Mouse (Mus musculus) thymus, postnatal 0 days (tissue): ENCODE measurements around the gene Pard3b. TPM values are rescaled to one million over a fixed set of nuclear protein-coding genes. Genes with fewer than 3 reads are reported as not detected.

Experiments
- DNase-seq: peaks from one replicate; pipeline ENCODE4 v3.0.0-alpha.2; 2015; ENCODE audit warnings: low spot score
- polyA plus RNA-seq: library from polyadenylated mRNA; unstranded; fragments of >200 nt; fragmentation: Nextera tagmentation; extraction: Ambion mirVana; gene quantifications from 2 replicates; pipeline ENCODE4 v1.2.1, GENCODE M21; 2015

The Pard3b gene
- polyA plus RNA-seq, 1 experiment from 2014 or later = 3.7 TPM

DNA sequence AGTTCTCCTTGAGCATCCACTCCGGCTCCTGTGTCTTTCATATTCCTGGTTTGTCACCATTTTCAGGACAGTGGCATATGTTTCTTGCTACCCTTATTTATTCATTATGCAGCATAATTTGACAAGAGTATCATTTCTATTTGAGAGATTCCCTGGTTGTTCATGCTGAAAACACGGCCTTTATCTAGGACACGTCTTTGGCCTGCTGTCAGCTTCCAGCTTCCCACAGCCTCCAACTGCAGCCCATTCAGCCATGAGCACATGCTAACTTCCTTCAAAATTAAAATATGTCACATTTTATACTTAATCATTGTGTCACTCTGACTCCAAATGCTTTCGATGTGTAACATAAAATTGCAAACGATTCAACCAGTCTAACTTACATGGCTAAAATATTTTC lies 596.5 kb downstream of the Pard3b start:
- DNase-seq = no peak

DNA sequence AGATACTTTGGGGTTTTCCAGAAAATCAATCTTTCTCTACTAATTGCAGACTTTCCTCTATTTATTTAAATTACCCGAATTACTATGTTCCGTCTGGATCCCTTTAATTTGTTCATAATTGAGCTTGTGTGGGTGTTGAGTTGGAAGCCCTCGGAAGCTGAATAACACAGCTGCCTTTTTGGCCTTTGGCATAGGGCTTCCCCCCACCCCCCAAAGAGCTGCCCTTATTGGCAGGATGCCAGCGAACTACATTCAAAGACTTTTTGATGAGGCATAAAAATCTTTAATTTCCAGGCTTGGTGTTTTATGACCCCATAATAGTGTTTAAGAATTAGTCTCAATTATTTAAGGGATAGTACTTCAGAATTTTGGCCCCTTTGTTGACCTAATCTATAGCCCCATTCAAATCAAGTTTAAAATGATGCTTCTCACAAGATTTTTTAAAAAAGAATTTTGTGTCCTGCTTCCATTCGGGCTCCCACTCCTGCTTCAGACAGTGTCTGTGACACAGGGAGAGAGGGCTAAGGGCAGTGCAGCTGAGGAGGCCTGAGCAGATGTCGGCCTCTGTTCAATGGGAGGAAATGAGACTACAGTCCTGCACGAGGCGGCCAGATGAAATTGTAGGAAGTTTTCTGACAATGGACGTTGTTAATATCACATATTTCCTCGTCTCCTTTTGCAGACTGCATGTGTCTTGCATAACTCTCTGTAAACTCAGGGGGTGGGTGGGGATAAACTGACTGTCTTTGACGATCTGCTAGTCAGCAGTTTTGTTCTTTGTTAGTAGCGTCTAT lies 605.8 kb downstream of the Pard3b start:
- DNase-seq = no peak

DNA sequence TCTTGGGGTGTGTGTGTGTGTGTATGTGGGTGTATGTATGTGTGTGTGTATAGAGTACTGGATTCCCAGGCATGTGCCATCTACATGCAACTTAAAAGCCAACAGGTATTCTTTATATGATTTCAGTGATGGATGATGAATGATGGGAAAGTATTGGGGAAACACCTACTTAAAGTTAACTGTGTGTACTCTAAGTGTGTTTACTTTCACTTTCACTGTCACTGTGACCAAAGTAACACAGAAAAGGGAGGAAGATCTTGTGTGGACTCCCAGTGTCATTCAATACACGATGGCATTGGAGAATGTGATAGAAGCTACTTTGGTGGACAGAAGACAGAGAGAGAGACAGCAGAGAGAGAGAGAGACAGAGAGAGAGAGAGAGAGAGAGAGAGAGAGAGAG lies 613.8 kb downstream of the Pard3b start:
- DNase-seq = no peak

DNA sequence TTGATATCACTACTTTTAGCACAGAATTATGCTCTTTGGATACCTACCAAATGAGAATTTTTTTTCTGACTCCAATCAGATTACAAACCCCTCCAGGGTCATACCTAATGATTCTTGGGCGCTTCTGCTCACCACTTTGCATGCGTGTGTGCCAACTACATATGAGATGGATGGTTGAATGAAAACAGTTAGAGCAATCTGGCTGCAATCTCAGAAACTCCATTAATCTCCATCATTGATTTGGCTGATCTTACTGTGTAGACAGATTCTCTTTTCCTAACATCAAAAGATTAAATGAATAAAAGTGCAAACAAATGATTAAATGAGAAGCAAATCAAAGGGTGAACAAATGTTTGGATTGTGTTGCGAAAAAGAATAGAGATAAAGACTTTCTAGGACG lies 615.7 kb downstream of the Pard3b start:
- no peak for DNase-seq

DNA sequence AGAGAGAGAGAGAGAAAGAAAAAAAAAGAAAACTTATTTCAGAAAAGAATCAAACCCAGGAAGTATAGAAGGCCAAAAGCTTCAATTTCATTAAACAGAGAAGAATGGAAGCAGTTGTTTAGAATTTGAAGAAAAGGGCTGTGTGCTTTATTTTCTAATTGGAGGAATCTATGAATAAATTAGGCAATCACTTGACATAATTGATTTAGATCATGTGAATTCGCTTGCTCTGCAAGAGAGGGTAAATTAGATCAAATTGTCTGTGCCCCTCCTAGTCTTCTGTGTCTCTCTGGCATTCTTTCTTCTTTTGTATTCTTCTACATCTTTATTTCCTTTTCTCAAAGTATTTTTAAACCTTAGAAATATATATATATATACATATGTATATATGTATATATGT lies 616.3 kb downstream of the Pard3b start:
- no peak for DNase-seq

DNA sequence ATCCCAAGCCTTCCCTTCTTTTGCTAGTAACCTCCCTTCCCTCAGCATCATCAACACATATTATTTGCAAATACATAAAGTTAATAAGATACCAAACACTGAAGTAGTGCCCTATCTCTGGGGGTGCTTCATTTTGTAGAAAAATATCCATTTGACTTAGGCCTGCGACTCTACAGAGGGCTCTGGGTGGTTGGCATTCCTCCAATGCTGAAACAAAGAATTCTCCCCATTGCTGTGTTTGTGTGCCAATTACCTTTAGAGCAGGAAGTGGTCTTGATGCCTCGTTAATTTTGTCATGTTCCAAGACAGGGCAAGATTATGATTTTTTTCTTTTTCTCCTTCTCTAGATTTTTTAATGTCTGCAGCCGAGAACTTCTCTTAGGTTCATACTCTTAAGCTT lies 637.8 kb downstream of the Pard3b start:
- DNase-seq = no peak

DNA sequence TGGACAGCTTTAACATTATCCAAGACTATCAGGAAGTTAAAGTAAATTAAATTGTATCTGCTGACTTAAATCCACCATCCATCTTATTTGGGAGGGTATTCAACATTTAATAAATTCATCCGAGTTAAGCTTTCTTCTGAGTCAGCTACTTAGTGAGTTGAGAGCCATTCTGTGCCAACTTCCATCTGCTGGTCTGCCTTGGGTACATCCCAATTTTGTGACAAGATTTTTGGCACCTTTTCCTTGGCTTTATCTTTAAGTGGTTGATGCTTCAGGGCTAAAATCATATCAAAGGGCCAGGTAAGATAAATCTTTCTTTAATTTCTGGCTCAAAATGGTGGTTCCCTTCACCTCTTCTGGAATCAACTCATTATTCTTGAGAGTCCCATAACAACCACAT lies 640.0 kb downstream of the Pard3b start:
- no peak for DNase-seq

DNA sequence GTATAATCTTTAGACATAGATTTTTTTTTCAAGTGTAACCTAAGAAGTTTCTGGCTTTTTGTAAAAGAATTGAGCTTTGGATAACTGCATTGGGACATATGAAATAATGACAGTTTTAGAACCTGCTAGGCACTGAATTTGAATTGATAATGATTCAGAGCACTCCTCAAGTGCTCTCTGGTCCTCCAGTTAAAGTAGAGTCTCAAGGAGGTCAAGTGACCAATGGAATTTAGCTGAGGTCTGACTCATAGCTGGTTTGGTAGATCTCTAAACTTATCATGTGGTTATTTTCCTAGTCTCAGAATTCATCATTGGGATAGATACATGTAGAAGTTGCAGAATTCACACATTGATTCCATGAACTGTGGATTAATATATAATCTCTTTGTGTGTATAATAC lies 642.0 kb downstream of the Pard3b start:
- DNase-seq = no peak

DNA sequence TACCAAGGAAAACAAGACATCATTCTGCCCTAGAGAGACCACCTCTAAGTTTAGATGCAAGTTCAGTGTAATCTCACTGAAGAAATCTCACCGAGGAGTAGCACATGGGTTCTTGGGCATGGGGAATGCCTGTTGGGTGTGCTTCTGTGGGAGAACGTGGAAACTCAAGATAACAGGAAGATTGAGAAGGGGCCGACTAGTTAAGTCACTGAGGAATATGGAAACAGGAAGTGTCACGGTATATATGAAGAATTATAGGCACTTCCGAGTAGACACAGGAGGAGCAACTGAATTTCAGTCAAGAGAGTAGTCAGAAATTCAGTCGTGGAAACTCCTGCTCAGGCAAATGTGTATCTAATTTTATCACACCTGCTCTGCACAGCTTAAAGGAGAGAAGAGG lies 644.2 kb downstream of the Pard3b start:
- no peak for DNase-seq

DNA sequence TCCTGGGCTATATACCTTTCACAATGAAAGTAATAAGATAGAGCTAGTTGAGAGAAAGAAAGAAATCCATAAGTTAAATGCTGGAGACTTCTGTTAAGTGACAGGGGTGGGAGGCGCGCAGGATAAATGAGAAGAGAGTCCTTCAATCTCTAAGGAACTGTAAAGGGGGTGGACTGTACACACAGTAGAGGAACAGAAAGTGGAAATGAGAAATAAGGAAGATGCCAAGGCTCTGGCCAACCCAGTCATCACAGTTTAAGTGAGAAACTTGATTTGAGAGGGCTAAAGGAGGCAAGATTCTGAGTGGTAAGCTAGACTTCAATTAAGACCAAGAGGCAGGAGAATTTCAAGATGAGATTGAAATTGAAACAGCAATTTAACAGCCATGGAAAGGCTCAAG lies 645.0 kb downstream of the Pard3b start:
- DNase-seq = no peak

DNA sequence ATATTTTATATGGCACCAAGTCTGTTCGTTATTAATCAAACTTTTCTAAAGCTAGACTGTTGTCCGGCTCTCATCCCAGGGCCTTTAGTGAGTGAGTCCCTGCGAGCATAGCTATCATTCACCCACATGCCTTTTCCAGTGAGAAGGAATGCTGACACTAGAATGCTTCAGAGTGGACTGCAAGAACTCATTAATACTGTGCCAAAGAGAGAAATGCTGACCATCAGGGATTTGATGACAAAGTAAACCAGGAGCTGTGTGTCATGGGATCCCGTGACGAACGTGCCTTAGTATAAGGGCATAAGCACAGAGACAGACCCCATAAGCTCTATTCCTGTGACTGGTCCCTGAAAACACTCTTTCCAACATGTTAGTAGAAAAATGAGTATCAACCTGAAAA lies 670.8 kb downstream of the Pard3b start:
- DNase-seq = no peak

DNA sequence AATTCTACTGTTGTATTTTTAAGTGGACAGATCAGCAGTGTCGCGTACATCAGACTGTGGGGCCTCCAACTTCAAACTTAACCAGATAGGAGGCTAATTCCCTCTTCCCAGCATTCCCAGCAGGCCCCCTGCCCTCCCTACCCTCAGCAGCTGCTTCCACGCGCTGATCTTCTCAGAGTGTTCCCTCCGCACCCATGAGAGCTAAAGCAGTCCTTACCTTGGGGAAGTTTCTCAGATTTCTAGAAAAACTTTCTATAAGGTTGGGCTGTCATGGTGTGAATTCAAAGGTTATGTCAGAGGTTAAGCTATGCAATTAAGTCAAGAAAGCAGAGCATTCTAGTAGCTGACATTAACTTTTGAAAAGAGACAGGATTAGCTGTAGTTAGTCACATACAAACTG lies 686.6 kb downstream of the Pard3b start:
- no peak for DNase-seq

DNA sequence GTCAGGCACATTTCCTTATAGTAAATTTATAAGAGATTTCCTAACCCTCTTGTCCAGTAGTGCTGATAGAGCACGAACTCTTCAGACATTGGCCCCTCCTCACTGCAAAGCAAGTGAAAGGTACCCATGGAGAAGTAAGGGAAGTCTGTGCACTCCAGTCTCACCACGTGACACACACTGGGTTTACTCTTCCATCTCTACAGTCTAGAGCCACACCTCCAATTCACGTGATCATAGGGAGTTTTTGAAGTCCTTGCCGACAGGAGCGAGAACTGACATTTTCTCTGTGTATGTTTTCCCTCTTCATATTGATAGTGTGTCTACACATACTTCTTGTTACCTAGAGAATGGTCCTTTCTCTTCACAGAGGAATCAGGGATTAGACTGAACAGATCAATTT lies 689.1 kb downstream of the Pard3b start:
- DNase-seq = no peak

DNA sequence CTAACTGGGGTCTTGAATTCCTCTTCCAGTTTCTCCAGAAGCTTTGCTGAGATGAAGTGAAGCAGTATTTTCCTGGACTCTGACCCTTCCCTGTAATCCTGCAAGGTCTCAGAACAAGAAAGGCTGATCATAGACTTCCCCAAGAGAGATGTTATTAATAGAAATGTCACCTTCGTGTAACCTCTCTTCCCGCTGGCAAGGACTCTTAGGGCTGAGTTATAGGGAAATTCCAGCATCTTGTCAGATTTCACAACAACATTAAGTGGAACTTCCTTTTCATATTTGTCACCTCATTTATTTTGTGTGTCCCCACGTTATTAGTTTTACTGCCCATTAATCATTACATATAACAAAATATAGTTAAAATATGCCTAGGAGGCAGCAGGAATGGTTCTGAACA lies 690.2 kb downstream of the Pard3b start:
- DNase-seq = no peak

DNA sequence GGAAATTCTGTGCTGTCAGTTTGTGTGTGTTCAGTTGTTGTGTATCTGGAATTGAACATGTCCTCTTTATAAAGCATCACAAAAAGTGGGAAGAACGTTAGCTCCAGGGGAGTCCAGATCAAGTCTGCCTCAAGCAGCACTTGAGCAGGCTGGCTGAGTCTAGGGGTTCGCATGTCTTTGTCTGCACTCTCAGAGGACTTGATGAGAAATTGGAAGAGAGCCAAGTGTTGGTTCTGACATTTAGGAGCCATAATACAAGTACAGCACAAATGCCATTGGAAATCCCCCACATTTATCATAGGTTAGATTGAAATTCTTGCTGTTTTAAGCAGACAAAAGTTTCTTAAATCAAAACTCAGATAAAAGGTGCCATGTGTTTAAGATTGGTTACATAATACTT lies 694.4 kb downstream of the Pard3b start:
- no peak for DNase-seq

DNA sequence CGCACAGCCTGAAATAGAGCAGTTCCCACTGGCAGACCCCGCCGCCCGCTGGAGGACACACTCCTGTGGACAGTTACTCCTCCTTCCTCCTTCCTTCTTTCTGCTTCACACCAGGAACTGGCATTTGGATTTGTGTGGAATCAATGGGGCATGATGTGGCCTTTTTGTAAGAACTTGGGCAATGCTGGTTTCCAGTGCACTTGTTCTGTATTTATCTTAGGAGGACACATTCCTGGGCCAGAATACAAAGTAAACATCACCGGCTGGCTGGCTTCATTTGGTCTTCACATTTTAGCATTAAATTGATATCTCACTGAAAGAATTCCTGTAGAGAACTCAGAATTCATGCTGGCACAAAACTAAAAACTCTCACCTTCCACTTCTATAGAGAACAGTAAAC lies 695.6 kb downstream of the Pard3b start:
- DNase-seq = no peak

DNA sequence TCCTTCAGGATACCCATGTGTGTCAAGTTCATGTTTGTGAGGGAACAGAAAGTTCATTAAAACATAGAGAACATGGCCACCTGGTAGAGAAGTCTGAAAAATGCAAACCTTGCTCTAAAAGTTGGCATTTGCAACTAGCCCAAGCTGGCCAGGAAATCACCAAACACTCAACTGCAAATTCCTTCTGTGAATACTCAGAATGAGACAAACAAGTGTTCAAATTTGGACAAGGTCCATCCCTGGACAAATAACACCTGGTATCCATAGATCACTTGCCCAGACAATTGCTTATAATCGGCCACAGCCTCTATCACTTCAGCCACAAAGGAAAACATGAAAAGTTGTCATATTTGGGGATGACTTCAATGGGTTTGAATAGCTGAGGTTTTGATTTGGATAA lies 701.6 kb downstream of the Pard3b start:
- no peak for DNase-seq

DNA sequence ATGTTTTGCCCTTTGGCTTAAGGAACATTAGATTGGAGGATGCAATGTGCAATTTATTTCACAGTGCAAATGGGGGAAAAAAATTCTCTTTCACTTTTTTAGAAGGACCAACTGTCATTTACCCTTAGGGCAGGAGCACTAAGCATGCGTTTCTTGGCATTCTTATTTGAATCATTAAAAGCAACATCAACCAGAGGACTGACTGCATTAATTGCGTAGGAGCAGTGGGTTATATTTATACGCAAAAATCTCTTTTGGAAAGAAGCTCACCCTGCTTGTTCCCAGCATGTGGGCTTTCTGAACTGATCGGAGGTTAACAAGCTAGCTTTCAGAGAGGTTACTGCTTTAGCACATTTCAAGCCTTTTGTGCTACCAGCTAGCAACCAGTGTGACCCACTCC lies 705.7 kb downstream of the Pard3b start:
- DNase-seq = no peak

DNA sequence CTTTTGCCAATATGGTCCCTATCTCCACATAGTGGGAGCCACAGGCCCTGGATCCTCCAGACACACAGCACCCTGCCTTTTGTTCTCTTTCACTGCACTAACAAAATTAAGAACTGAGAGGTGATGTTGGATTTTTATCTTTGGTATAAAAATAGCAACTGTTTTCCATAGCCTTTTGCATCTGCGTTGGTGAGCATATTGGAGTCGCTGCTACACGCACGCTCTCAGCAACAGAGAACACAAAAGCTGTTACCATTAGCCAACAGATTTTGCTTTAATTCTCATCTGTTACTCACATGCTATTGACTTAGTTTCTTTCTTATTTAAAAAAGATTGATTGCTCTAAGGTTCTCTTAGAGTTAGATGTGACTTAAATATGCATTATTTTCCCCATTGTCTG lies 709.7 kb downstream of the Pard3b start:
- no peak for DNase-seq

DNA sequence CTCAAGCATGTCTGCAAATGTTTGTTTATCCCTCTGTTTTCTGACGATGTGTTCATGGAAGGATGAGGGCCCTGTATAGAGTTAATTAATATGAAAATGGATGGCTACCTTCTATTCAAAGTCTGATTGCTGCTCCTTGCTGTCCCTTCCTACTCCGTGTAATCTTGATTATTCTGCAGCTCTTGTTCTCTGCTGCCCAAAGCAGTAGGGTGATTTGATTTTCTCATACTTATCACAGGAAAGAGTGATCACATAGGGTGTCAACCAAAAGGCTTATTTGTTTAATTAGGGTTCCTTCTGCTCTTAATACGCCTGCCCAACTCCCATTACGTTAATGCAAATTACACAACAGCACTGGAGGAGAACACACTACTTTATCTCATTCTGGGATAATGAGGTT lies 716.9 kb downstream of the Pard3b start:
- DNase-seq = no peak

DNA sequence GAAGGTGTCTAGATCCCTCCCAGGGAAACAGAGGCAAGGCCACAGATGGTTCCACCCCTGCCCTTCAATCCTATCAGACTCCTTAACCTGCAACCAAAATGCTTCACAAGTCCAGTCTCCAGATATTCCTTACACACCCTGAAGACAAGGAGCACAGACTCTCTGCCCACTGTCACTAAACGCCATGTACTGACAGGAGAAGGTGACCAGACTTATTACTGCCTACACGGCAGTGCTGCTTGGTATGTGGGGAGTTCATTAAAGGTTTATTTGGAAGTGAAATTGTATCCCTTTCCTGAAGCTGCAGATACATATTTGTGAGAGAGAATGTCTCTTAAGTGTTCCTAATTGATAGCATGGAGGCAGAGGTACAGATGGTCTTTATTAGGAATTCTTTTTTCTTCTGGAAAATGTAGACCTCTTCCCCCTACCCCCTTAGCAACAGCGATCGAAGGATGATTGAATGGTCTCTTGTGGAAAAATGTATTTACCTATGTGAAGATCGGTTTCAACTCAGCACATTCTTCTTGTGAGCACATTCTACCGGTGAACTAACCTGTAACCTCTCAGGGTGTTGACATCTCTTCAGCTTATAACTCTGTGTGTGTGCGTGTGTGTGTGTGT lies 735.9 kb downstream of the Pard3b start:
- no peak for DNase-seq

DNA sequence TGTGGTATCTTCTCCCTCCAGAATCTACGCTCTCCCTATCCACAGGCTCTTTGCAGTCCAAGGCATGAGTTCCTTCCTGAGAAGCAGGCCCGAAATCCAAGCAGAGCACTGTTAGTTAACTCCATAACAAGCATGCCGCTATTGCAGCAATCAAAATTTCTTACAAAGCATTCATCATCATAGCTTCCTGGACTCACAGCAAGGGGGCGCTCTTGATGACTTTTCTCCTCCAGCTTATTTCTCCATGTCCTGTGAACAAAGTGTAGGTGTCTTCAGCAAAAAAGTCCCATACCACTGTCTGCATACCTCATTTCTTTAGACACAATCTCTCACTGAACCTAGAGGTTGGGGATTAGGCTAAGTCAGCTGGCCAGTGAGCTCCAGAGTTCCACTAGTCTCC lies 739.7 kb downstream of the Pard3b start:
- DNase-seq = no peak

DNA sequence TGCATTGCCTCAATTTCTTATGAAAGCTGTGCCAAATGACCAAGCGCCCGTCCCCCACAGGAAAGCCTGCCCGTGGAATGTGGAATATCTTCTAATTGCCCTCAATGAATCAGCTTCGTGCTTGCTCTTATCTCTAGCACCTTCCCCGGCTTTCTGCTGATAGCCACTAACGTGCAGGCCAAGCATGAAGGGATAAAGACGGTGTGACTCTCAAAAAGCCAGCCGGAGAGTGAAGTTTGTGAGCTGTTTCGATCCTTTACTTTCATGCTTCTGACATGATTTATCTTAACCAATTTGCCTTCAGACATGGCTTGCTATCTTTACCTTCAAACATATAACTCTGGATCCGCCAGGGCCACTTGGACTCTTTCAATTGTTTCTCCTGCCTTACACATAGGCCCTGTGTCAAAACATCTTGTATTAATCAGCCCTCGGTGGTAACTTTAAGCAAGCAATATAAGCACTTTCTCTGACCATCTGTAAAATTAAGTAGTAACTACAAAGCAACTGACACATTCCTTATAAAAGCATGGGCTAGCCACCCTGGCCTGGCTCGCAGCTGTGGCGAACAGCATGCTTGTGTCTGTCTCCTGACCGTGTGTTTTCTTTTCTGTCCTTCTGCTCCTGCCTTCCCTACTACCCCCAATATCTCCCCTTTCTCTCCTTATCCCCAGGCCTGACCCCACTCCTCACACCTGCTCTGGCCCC lies 744.3 kb downstream of the Pard3b start:
- DNase-seq = no peak
